Mouse (Mus musculus): ENCODE data around the gene Gm17027. TPM values are rescaled to one million over a fixed set of nuclear protein-coding genes. Genes with fewer than 3 reads are reported as not detected.
A peak's percentile ranks its signal among the peaks of the same experiment; 100 is the strongest.
"Not testable (repeated sequence)": the region's sequence is repeated elsewhere in the genome, so short reads cannot be mapped to it uniquely, and the experiment has no call there.

Gm17027 gene
- not detected for total RNA-seq (2022)

- not testable (repeated sequence) for DNase-seq (ENCODE audit: low spot score in 2 of 2)
These were observed at the start of gene Gm17027 for GRCm38 (mm10) chr14:42162522-42162921. Gm17027 (minus strand) TSS chr14:42162622.

- not testable (repeated sequence) for DNase-seq (ENCODE audit: low spot score in 2 of 2)
These were observed 28.3 kb upstream of the Gm17027 start, which contains the start of gene Gm3573 for GRCm38 (mm10) chr14:42190691-42191090. Gm3573 (minus strand) TSS chr14:42190791.

- DNase-seq (ENCODE audit: low spot score in 2 of 2) = peak in 1 of 2 experiments; percentile 4
These were observed 21.5 kb upstream of the Gm17027 start for GRCm38 (mm10) chr14:42183936-42184335.

- not testable (repeated sequence) for DNase-seq (ENCODE audit: low spot score in 2 of 2)
These were observed 27.9 kb downstream of the Gm17027 start for GRCm38 (mm10) chr14:42134571-42134970.

- DNase-seq (ENCODE audit: low spot score in 2 of 2) = not testable (repeated sequence)
These were observed 28.6 kb downstream of the Gm17027 start for GRCm38 (mm10) chr14:42133806-42134205.

GRCm38 (mm10) chr14:42117269-42117668 lies 45.2 kb downstream of the Gm17027 start, which contains the start of gene Gm7951:
Gm7951 (minus strand) TSS chr14:42117369.
- not testable (repeated sequence) for DNase-seq (ENCODE audit: low spot score in 2 of 2)

Other genes with a start within 250 kb of the Gm17027 start
- gene 1700049E17Rik1, start 237.7 kb downstream of the Gm17027 start, total RNA-seq (2022) = not detected
- not detected for gene 1700024B05Rik, start 218.6 kb downstream of the Gm17027 start, total RNA-seq (2022)
- not detected for gene Gm6401, start 194.7 kb downstream of the Gm17027 start, total RNA-seq (2022)
- 1 to 10 TPM in 2 of 4 experiments, under 1 TPM in 2; 0.72 to 2.7 (median 1.2) TPM for gene Gm3543, start 179.3 kb downstream of the Gm17027 start, total RNA-seq (2022)
- gene Gm7951, start 45.3 kb downstream of the Gm17027 start, total RNA-seq (2022) = not detected
- 1 to 10 TPM; 1.1 to 2.7 (median 2.2) TPM for gene Gm3573, start 28.2 kb upstream of the Gm17027 start, total RNA-seq (2022)
- gene Gm17026, start 97.4 kb upstream of the Gm17027 start, total RNA-seq (2022) = not detected
- not detected for gene Gm9611, start 134.7 kb upstream of the Gm17027 start, total RNA-seq (2022)
- gene Gm7995, start 147.6 kb upstream of the Gm17027 start, total RNA-seq (2022) = not detected